Mouse (Mus musculus) Patski (cell line): Measurements from ENCODE around the gene Ttc3. TPM values are rescaled to one million over a fixed set of nuclear protein-coding genes. Genes with fewer than 3 reads are reported as not detected.

ENCODE experiments used
- ATAC-seq: fragments of 100-300 bp; one replicate; pipeline ENCODE4 v1.8.0; 2021
- CTCF ChIA-PET: fragments of 350-600 bp; sonication (Branson Sonifier 250); formaldehyde crosslinking; loops from one replicate; lab custom pipeline; 2022; ENCODE audit warnings: inconsistent platforms; lab: Charles Lee
- POLR2A ChIA-PET: fragments of 350-600 bp; sonication (Branson Sonifier 250); formaldehyde crosslinking; loops from one replicate; lab custom pipeline; 2022; ENCODE audit warnings: antibody characterized with exemption, inconsistent platforms; lab: Charles Lee
- DNase-seq: peaks from one replicate; pipeline ENCODE4 v3.0.0-alpha.2; 2011; ENCODE audit warnings: low read depth, low spot score
- H3K27me3 ChIP-seq: fragments of 371-371 bp; one replicate; pipeline ENCODE4 v1.5.1; 2021
- CTCF ChIP-seq: fragments of 100-300 bp; IDR thresholded peaks from one replicate; pipeline ENCODE4 v1.5.1; 2021
- in situ Hi-C: fragments of 300-500 bp; cut with MboI; formaldehyde crosslinking; loops from 3 replicates; pipeline ENCODE4 v1.11.1; 2018; ENCODE audit warnings: low pct_unique_long_range_greater_than_20kb, mixed read lengths
- polyA plus RNA-seq: library from polyadenylated mRNA; unstranded; gene quantifications from one replicate; pipeline ENCODE4 v1.2.3, GENCODE M21; 2021

The Ttc3 gene
- polyA plus RNA-seq, 1 experiment from 2014 or later = 119 TPM

GRCm38 (mm10) chr16:94360578-94361350 lies 9.7 kb upstream of the Ttc3 start:
- DNase-seq = no peak
- TF ChIP-seq CTCF = no peak
- POLR2A ChIA-PET = no interaction called here
- in situ Hi-C loops = no loop called here
- CTCF ChIA-PET = interaction anchor here (0.9 kb wide), 1 partner anchor 10 kb away, joined by 3 read pairs; no protein-coding TSS in a partner anchor
- no peaks in the 10 kb centered on the region for H3K27me3 ChIP-seq
- ATAC-seq = no peak

- peak; percentile 65 for ATAC-seq
- TF ChIP-seq CTCF = no peak
- H3K27me3 ChIP-seq = no peaks in the 10 kb centered on the region
- in situ Hi-C loops = no loop called here
- ChIA-PET CTCF (interaction anchor here (1.5 kb wide), 2 partner anchors 12 to 48 kb away, joined by 3 to 5 read pairs; no protein-coding TSS in a partner anchor), POLR2A (interaction anchor here (0.5 kb wide), 1 partner anchor 410 kb away, joined by 3 read pairs; no protein-coding TSS in a partner anchor)
- no peak for DNase-seq
These were observed 8.1 kb upstream of the Ttc3 start for GRCm38 (mm10) chr16:94362174-94362873.

GRCm38 (mm10) chr16:94363814-94364213 lies 6.6 kb upstream of the Ttc3 start:
- ChIA-PET POLR2A (interaction anchor here (0.6 kb wide), 1 partner anchor 48 kb away, joined by 3 read pairs; no protein-coding TSS in a partner anchor), CTCF (interaction anchor here (1.5 kb wide), 1 partner anchor 11 kb away, joined by 3 read pairs; no protein-coding TSS in a partner anchor)
- H3K27me3 ChIP-seq = no peaks in the 10 kb centered on the region
- in situ Hi-C loops = no loop called here
- ATAC-seq (no peak), DNase-seq (no peak)
- no peak for TF ChIP-seq CTCF

GRCm38 (mm10) chr16:94365435-94365834 lies 5.0 kb upstream of the Ttc3 start:
- ATAC-seq = no peak
- no peak for DNase-seq
- POLR2A ChIA-PET = no interaction called here
- H3K27me3 ChIP-seq = no peaks in the 10 kb centered on the region
- no peak for TF ChIP-seq CTCF
- CTCF ChIA-PET = no interaction called here
- in situ Hi-C loops = no loop called here

GRCm38 (mm10) chr16:94369596-94370172 lies 734 bp upstream of the Ttc3 start:
- in situ Hi-C loops = no loop called here
- ATAC-seq (no peak), DNase-seq (no peak)
- CTCF ChIA-PET = interaction anchor here (1.1 to 1.7 kb wide), 3 partner anchors 9 to 56 kb away, joined by 3 to 6 read pairs (median 5); partner anchors contain the start of gene Hlcs
- POLR2A ChIA-PET = interaction anchor here (0.5 to 2.0 kb wide), 3 partner anchors 20 to 56 kb away, joined by 3 to 8 read pairs (median 4); partner anchors contain the start of gene Hlcs
- TF ChIP-seq CTCF = no peak
- H3K27me3 ChIP-seq = no peaks in the 10 kb centered on the region

GRCm38 (mm10) chr16:94370915-94371300 lies 490 bp downstream of the Ttc3 start:
- CTCF ChIA-PET = no interaction called here
- H3K27me3 ChIP-seq = no peaks in the 10 kb centered on the region
- in situ Hi-C loops = no loop called here
- TF ChIP-seq CTCF = no peak
- DNase-seq (no peak), ATAC-seq (peak; percentile 70)
- POLR2A ChIA-PET = interaction anchor here (1.2 kb wide), 1 partner anchor 57 kb away, joined by 3 read pairs; the partner anchor contains the start of gene Hlcs

- POLR2A ChIA-PET = interaction anchor here (1.0 to 1.2 kb wide), 2 partner anchors 22 to 58 kb away, joined by 3 to 5 read pairs; partner anchors contain the start of gene Hlcs
- TF ChIP-seq CTCF = no peak
- DNase-seq (no peak), ATAC-seq (peak; percentile 67)
- in situ Hi-C loops = no loop called here
- H3K27me3 ChIP-seq = no peaks in the 10 kb centered on the region
- CTCF ChIA-PET = interaction anchor here (0.6 kb wide), 1 partner anchor 13 kb away, joined by 3 read pairs; no protein-coding TSS in a partner anchor
These were observed 998 bp downstream of the Ttc3 start, which contains the start of gene Pigp for GRCm38 (mm10) chr16:94371301-94371931. TSS of gene Pigp (minus strand) at chr16:94371842.

- POLR2A ChIA-PET = no interaction called here
- no peaks in the 10 kb centered on the region for H3K27me3 ChIP-seq
- no peak for TF ChIP-seq CTCF
- DNase-seq = no peak
- CTCF ChIA-PET = interaction anchor here (1.3 kb wide), 1 partner anchor 20 kb away, joined by 3 read pairs; no protein-coding TSS in a partner anchor
- no peak for ATAC-seq
- in situ Hi-C loops = no loop called here
These were observed 9.0 kb downstream of the Ttc3 start for GRCm38 (mm10) chr16:94379386-94379785.

- in situ Hi-C loops = no loop called here
- CTCF ChIA-PET = interaction anchor here (1.5 kb wide), 1 partner anchor 51 kb away, joined by 3 read pairs; no protein-coding TSS in a partner anchor
- POLR2A ChIA-PET = no interaction called here
- H3K27me3 ChIP-seq = no peaks in the 10 kb centered on the region
- TF ChIP-seq CTCF = no peak
- no peak for ATAC-seq
- no peak for DNase-seq
These were observed 12.9 kb downstream of the Ttc3 start for GRCm38 (mm10) chr16:94383277-94383676.
